Mouse (Mus musculus): ENCODE results near the gene 9030025P20Rik. TPM values are rescaled to one million over a fixed set of nuclear protein-coding genes. Genes with fewer than 3 reads are reported as not detected.

Gene 9030025P20Rik
- polyA plus RNA-seq, 1 experiment from 2014 or later, result 6.4 TPM

Other genes with a start within 250 kb of the 9030025P20Rik start
- gene Wdr27, start 35.3 kb upstream of the 9030025P20Rik start, polyA plus RNA-seq (2015; fragmentation: Nextera tagmentation; extraction: Ambion mirVana), result 3.0 and 3.5 TPM in 2 replicates
- gene 1600012H06Rik, start 35.3 kb upstream of the 9030025P20Rik start, polyA plus RNA-seq (2015; fragmentation: Nextera tagmentation; extraction: Ambion mirVana), result 28.8 and 30.2 TPM in 2 replicates
- gene Phf10, start 17.2 kb upstream of the 9030025P20Rik start, polyA plus RNA-seq (2015; fragmentation: Nextera tagmentation; extraction: Ambion mirVana), result 27.2 TPM in 2 replicates
- gene Gm3417, start 322 bp downstream of the 9030025P20Rik start, polyA plus RNA-seq (2015; fragmentation: Nextera tagmentation; extraction: Ambion mirVana), result 2.1 TPM in 1 of 2 replicates, not detected in the other
- 5.1 and 5.3 TPM in 2 replicates for gene Gm3435, start 31.7 kb downstream of the 9030025P20Rik start, polyA plus RNA-seq (2015; fragmentation: Nextera tagmentation; extraction: Ambion mirVana)
- gene Ermard, start 62.7 kb downstream of the 9030025P20Rik start, polyA plus RNA-seq (2015; fragmentation: Nextera tagmentation; extraction: Ambion mirVana), result 57.1 and 68.3 TPM in 2 replicates
- not detected in 2 replicates for gene Tcte3, start 63.0 kb downstream of the 9030025P20Rik start, polyA plus RNA-seq (2015; fragmentation: Nextera tagmentation; extraction: Ambion mirVana)
- 2.0 and 2.7 TPM in 2 replicates for gene Gm3448, start 63.1 kb downstream of the 9030025P20Rik start, polyA plus RNA-seq (2015; fragmentation: Nextera tagmentation; extraction: Ambion mirVana)

Data from heart, embryonic 16.5 days (tissue).